Mouse (Mus musculus): ENCODE results near the gene Syt16. TPM values are rescaled to one million over a fixed set of nuclear protein-coding genes. Genes with fewer than 3 reads are reported as not detected.

Gene Syt16
- polyA plus RNA-seq, 1 experiment = not detected

GRCm38 (mm10) chr12:74044241-74044640, 46.8 kb downstream of the Syt16 start:
- Histone ChIP-seq H3K4me1 (ENCODE audit: control insufficient read depth, insufficient read depth, low read length) (no peaks in the 10 kb centered on the region), H3K27ac (ENCODE audit: insufficient read depth, low read length) (no peak overlapping the region), H3K4me3 (ENCODE audit: insufficient read depth, low read length) (no peak overlapping the region)
- TF ChIP-seq CTCF (IDR thresholded peaks at IDR 0.05; ENCODE audit: borderline replicate concordance, insufficient read depth, low read length) (no peak), POLR2A (IDR thresholded peaks at IDR 0.05; ENCODE audit: low read depth, low read length) (no peak)

- Histone ChIP-seq H3K4me1 (ENCODE audit: control insufficient read depth, insufficient read depth, low read length) (no peaks in the 10 kb centered on the region), H3K4me3 (ENCODE audit: insufficient read depth, low read length) (no peak overlapping the region), H3K27ac (ENCODE audit: insufficient read depth, low read length) (no peak overlapping the region)
- TF ChIP-seq CTCF (IDR thresholded peaks at IDR 0.05; ENCODE audit: borderline replicate concordance, insufficient read depth, low read length) (peak; percentile 64; the same call in 1 of the 2 replicates), POLR2A (IDR thresholded peaks at IDR 0.05; ENCODE audit: low read depth, low read length) (no peak)
Observed at GRCm38 (mm10) chr12:74055336-74055931, 58.0 kb downstream of the Syt16 start.

- TF ChIP-seq CTCF (IDR thresholded peaks at IDR 0.05; ENCODE audit: borderline replicate concordance, insufficient read depth, low read length) (no peak), POLR2A (IDR thresholded peaks at IDR 0.05; ENCODE audit: low read depth, low read length) (no peak)
- no peaks in the 10 kb centered on the region for H3K4me1 ChIP-seq (ENCODE audit: control insufficient read depth, insufficient read depth, low read length)
- H3K27ac ChIP-seq (ENCODE audit: insufficient read depth, low read length) = no peak overlapping the region
- no peak overlapping the region for H3K4me3 ChIP-seq (ENCODE audit: insufficient read depth, low read length)
Observed at GRCm38 (mm10) chr12:74056162-74056561, 58.7 kb downstream of the Syt16 start.

- Histone ChIP-seq H3K4me3 (ENCODE audit: insufficient read depth, low read length) (no peak overlapping the region), H3K4me1 (ENCODE audit: control insufficient read depth, insufficient read depth, low read length) (no peaks in the 10 kb centered on the region), H3K27ac (ENCODE audit: insufficient read depth, low read length) (no peak overlapping the region)
- TF ChIP-seq CTCF (IDR thresholded peaks at IDR 0.05; ENCODE audit: borderline replicate concordance, insufficient read depth, low read length) = no peak
- no peak for TF ChIP-seq POLR2A (IDR thresholded peaks at IDR 0.05; ENCODE audit: low read depth, low read length)
Observed at GRCm38 (mm10) chr12:74062547-74062946, 65.1 kb downstream of the Syt16 start.

- TF ChIP-seq POLR2A (IDR thresholded peaks at IDR 0.05; ENCODE audit: low read depth, low read length) (no peak), CTCF (IDR thresholded peaks at IDR 0.05; ENCODE audit: borderline replicate concordance, insufficient read depth, low read length) (no peak)
- Histone ChIP-seq H3K4me3 (ENCODE audit: insufficient read depth, low read length) (no peak overlapping the region), H3K4me1 (ENCODE audit: control insufficient read depth, insufficient read depth, low read length) (no peaks in the 10 kb centered on the region), H3K27ac (ENCODE audit: insufficient read depth, low read length) (no peak overlapping the region)
Observed at GRCm38 (mm10) chr12:74068912-74069311, 71.5 kb downstream of the Syt16 start.

- Histone ChIP-seq H3K4me3 (ENCODE audit: insufficient read depth, low read length) (no peak overlapping the region), H3K27ac (ENCODE audit: insufficient read depth, low read length) (no peak overlapping the region), H3K4me1 (ENCODE audit: control insufficient read depth, insufficient read depth, low read length) (no peaks in the 10 kb centered on the region)
- no peak for TF ChIP-seq POLR2A (IDR thresholded peaks at IDR 0.05; ENCODE audit: low read depth, low read length)
- TF ChIP-seq CTCF (IDR thresholded peaks at IDR 0.05; ENCODE audit: borderline replicate concordance, insufficient read depth, low read length) = no peak
Observed at GRCm38 (mm10) chr12:74075590-74075989, 78.1 kb downstream of the Syt16 start.

GRCm38 (mm10) chr12:74076091-74076490, 78.6 kb downstream of the Syt16 start:
- Histone ChIP-seq H3K4me3 (ENCODE audit: insufficient read depth, low read length) (no peak overlapping the region), H3K27ac (ENCODE audit: insufficient read depth, low read length) (no peak overlapping the region), H3K4me1 (ENCODE audit: control insufficient read depth, insufficient read depth, low read length) (no peaks in the 10 kb centered on the region)
- TF ChIP-seq POLR2A (IDR thresholded peaks at IDR 0.05; ENCODE audit: low read depth, low read length) (no peak), CTCF (IDR thresholded peaks at IDR 0.05; ENCODE audit: borderline replicate concordance, insufficient read depth, low read length) (no peak)

- no peak overlapping the region for H3K4me3 ChIP-seq (ENCODE audit: insufficient read depth, low read length)
- H3K4me1 ChIP-seq (ENCODE audit: control insufficient read depth, insufficient read depth, low read length) = no peaks in the 10 kb centered on the region
- no peak for TF ChIP-seq POLR2A (IDR thresholded peaks at IDR 0.05; ENCODE audit: low read depth, low read length)
- TF ChIP-seq CTCF (IDR thresholded peaks at IDR 0.05; ENCODE audit: borderline replicate concordance, insufficient read depth, low read length) = no peak
- H3K27ac ChIP-seq (ENCODE audit: insufficient read depth, low read length) = no peak overlapping the region
Observed at GRCm38 (mm10) chr12:74081122-74081521, 83.7 kb downstream of the Syt16 start.

GRCm38 (mm10) chr12:74084389-74084788, 86.9 kb downstream of the Syt16 start:
- no peak for TF ChIP-seq CTCF (IDR thresholded peaks at IDR 0.05; ENCODE audit: borderline replicate concordance, insufficient read depth, low read length)
- TF ChIP-seq POLR2A (IDR thresholded peaks at IDR 0.05; ENCODE audit: low read depth, low read length) = no peak

GRCm38 (mm10) chr12:74087086-74087485, 89.6 kb downstream of the Syt16 start:
- TF ChIP-seq CTCF (IDR thresholded peaks at IDR 0.05; ENCODE audit: borderline replicate concordance, insufficient read depth, low read length) = no peak
- no peak for TF ChIP-seq POLR2A (IDR thresholded peaks at IDR 0.05; ENCODE audit: low read depth, low read length)
- Histone ChIP-seq H3K4me3 (ENCODE audit: insufficient read depth, low read length) (no peak overlapping the region), H3K27ac (ENCODE audit: insufficient read depth, low read length) (no peak overlapping the region), H3K4me1 (ENCODE audit: control insufficient read depth, insufficient read depth, low read length) (no peaks in the 10 kb centered on the region)

More at GRCm38 (mm10) chr12:74084389-74084788, 86.9 kb downstream of the Syt16 start:
- no peak overlapping the region for H3K4me3 ChIP-seq (ENCODE audit: insufficient read depth, low read length)
- no peak overlapping the region for H3K27ac ChIP-seq (ENCODE audit: insufficient read depth, low read length)
- H3K4me1 ChIP-seq (ENCODE audit: control insufficient read depth, insufficient read depth, low read length) = no peaks in the 10 kb centered on the region

All from embryonic fibroblast, embryonic 13.5 days (primary cell).